Mouse (Mus musculus): ENCODE data around the gene Anxa2. TPM values are rescaled to one million over a fixed set of nuclear protein-coding genes. Genes with fewer than 3 reads are reported as not detected.

Gene Anxa2
- total RNA-seq, 4 experiments from 2014 or later: 12.3 to 16.1 (median 14.6) TPM

DNA sequence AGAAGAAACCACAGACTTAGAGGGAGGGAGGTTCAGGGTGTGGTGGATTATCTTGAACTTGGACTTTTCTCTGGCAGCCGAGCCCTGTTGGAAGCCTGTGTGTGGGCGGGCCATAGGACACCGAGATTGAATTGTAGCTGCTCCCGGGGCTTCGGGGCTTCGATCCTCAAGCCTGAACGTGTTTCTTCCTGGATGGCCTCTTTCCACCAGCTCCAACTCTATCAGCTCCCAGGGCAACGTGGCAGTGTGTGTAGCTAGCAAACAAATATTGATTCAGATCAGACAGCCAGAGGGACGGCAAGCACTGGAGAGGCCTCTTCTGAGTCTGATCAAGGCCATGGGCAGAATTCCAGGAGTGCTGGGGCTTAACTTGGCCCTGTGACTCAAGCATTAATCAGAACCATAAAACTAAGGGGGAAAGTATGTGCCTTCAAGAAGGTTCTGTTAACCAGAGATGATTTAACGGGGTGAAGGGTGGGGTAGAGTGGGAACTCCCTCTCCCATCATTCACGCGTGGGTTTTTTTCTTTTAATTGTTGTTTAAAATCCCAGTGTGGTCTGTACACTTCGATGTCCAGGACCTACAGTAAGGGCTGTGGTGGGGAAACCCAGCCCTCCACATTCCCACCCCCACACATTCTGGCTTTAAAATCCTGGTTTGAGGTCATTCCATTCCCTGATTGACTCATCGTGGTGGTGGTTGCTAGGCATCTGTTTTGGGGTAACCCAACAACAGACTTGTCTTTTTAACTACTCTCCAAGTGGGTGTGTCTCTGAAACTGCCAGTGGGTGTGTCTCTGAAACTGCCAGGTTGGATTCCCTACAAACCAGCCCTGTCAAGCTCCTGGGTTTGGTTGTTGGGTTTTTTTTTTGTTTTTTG lies 4.6 kb downstream of the Anxa2 start:
- DNase-seq (ENCODE audit: low spot score in 2 of 2): no peak

DNA sequence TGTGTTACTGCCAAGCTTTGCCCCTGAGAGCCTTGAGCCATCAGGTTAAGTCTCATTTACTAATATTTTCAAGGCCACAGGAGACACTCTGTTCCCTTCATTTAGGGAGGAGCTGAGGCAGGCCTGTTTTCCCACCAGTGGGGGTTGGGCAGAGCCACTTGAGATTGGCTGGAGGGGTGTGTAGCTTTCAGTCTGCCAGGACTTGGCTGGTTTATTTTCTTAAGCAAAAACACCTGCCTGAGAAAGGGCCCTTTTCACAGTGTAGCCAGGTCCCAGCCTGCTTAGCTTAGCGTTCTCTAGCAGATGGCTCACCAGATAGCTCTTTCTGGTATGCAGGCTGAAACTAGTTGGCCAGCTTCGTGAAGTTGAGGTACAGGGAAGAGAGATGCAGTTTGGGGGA lies 5.6 kb downstream of the Anxa2 start:
- DNase-seq (ENCODE audit: low spot score in 2 of 2): no peak

DNA sequence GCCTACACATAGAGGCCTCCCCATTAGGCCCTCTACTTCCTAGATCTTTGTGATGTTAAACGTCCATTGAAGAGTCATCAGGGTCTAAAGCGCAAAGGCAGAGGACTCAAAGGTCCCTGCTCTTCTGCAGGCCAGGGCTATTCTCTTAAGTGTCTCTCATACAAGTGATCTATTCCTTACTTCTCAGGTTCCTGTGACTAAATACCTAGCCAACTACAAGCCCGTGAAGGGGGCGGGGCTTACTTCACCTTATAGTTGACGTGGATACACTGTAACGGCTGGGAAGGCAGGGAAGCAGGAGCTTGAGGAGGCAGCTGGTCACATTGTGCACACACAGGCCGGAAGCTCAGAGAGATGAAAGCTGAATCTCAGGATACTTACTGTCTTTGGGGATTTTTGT lies 6.5 kb downstream of the Anxa2 start:
- no peak for DNase-seq (ENCODE audit: low spot score in 2 of 2)

- no peak for DNase-seq (ENCODE audit: low spot score in 2 of 2)
These were observed 9.6 kb downstream of the Anxa2 start for GRCm38 (mm10) chr9:69463046-69463445.

- no peak for DNase-seq (ENCODE audit: low spot score in 2 of 2)
These were observed 10.8 kb downstream of the Anxa2 start for GRCm38 (mm10) chr9:69464109-69464756.

- DNase-seq (ENCODE audit: low spot score in 2 of 2): no peak
These were observed 12.7 kb downstream of the Anxa2 start for GRCm38 (mm10) chr9:69466098-69466497.

DNA sequence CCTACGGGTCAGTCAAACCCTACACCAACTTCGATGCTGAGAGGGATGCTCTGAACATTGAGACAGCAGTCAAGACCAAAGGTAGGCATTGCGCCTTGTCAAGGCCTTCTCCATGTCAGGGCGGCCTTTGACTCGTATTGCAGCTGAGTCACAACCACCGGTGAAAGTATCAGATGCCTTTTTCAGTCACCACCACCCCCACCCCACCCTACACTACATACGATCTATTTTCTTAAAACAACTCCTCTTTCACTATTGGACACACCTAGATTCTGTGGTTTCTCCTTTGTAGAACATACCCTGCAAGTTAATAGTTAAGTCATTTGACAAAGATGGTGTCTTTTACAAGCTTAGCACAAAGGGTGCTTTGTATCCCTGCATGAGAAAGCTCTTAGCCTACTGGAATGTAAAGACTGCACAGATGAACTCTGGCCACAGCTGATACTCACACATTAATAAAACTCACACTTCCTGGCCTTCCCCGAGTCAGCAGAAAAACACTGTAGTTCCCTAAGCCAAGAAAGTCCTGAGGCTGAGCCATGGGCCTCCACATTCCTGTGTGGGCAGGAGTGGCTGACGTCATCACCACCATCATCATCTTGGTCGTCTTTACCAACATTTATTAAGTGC lies 14.0 kb downstream of the Anxa2 start:
- no peak for DNase-seq (ENCODE audit: low spot score in 2 of 2)

DNA sequence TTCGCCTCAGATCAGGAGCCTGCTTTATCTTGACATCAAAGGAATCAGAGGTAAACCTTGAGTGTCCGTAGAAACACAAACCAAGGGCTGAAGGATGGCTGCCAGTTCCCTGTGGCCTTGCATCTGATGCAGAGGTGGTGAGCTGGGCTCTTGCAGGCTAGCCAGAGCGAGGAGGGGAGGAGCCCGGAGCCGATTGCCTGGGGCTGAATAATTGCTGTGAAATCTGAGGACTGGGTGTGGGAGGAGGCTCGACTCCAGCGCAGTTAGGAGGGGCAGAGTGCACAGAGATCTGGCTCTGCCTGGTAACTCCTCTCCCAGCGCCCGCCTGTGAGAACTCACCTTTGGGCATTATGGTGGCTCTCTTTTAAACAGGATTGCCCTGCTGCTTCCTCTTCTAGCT lies 15.6 kb downstream of the Anxa2 start:
- no peak for DNase-seq (ENCODE audit: low spot score in 2 of 2)

GRCm38 (mm10) chr9:69470362-69470761 lies 16.9 kb downstream of the Anxa2 start:
- DNase-seq (ENCODE audit: low spot score in 2 of 2): no peak

DNA sequence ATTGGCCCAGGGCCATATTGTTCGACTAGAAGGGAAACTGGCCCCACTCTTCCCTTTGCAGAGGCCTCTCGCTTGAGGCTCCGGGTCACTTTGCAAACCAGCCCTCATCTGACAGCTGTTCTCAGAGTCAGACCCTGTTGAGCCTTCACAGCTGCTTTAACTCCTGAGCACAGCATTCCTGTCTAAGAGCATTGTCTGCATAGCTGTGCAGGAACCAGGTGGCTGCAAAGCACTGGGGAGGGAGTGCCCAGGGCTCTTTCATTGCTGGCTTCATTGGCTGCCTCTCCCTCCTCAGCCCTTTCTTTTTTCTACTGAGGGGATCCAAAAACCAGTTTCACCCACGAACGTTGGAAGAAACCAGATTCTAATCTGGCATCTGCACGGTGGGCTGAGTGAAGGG lies 17.5 kb downstream of the Anxa2 start:
- DNase-seq (ENCODE audit: low spot score in 2 of 2): no peak

GRCm38 (mm10) chr9:69472724-69473123 lies 19.3 kb downstream of the Anxa2 start:
- no peak for DNase-seq (ENCODE audit: low spot score in 2 of 2)

GRCm38 (mm10) chr9:69475873-69476272 lies 22.5 kb downstream of the Anxa2 start:
- DNase-seq (ENCODE audit: low spot score in 2 of 2): no peak

- DNase-seq (ENCODE audit: low spot score in 2 of 2): no peak
These were observed 23.9 kb downstream of the Anxa2 start for GRCm38 (mm10) chr9:69477195-69477823.

DNA sequence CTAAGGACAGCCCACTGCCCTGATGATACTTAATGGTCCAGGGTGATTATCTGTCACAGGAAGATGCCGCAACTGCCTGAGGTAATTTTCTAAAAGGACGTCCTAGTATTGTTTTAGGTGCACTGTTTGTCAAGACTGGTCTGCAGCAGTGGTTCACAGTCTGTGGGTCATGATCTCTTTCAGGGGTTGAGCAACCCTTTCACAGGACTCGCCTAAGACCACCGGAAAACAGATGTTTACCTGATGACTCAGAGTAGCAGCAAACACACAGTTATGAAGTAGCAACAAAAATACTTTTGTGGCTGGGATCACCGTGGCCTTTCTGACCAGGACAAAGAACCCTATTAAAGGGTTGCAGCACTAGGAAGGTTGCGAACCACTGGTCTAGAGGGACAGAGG lies 24.4 kb downstream of the Anxa2 start:
- no peak for DNase-seq (ENCODE audit: low spot score in 2 of 2)

- DNase-seq (ENCODE audit: low spot score in 2 of 2): peak; percentile 38 to 71
These were observed 26.9 kb downstream of the Anxa2 start for GRCm38 (mm10) chr9:69480344-69480743.

DNA sequence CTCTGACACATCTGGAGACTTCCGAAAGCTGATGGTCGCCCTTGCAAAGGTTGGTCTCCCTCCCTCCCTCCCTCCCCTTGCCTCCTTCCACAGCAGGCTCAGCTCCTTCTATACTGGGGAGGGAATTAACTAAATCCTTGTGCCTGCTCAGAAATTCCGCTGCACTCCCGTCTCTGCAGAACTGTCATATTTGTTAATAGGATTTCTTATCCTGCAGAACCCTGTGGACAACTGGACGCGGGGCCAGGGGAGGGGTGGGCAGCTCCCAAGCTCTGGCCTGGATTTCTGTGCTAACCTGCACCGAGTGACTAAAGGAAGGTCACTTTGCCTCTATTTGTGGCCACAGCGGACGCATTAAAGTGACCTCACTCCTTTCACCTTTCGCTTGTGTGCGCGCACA lies 30.4 kb downstream of the Anxa2 start:
- no peak for DNase-seq (ENCODE audit: low spot score in 2 of 2)

- no peak for DNase-seq (ENCODE audit: low spot score in 2 of 2)
These were observed 32.7 kb downstream of the Anxa2 start for GRCm38 (mm10) chr9:69486140-69486539.

DNA sequence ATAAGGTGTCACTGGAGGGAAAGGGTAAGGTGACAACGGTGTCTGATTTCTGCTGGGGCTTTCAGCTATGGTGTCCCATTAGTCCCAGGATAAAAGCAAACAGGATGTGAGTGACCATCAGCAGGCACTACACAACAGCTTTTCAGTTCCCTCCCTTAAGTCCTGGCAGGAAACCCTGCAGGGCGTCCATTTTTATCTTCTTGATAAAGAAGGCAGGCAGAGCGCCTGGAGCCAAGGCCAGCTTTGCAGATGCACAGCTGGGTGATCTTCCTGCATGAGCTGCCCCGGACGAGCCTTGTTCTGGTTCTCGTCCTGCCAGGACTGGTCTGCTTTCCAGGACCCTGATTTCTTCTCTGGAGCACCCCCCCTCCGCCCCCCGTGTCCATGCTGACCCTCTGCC lies 35.1 kb downstream of the Anxa2 start:
- no peak for DNase-seq (ENCODE audit: low spot score in 2 of 2)

DNA sequence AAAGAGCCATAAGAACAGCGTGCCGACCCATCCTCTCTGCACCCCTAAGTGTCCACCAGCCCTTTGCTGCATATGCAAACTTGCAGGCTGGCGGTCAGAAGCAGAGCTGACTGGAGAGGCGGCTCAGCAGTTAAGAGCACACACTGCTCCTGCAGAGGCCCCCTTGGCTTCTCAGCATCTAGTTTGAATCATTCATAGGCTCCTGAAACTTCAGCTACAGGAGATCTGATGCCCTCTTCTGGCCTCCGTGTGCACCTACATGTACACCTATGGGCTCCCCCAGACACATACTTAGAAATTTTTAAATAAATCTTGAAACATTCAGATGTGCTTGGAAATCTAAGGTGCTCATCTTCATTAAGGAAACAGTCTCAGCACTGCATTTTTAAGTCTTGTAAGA lies 35.6 kb downstream of the Anxa2 start:
- DNase-seq (ENCODE audit: low spot score in 2 of 2): no peak

DNA sequence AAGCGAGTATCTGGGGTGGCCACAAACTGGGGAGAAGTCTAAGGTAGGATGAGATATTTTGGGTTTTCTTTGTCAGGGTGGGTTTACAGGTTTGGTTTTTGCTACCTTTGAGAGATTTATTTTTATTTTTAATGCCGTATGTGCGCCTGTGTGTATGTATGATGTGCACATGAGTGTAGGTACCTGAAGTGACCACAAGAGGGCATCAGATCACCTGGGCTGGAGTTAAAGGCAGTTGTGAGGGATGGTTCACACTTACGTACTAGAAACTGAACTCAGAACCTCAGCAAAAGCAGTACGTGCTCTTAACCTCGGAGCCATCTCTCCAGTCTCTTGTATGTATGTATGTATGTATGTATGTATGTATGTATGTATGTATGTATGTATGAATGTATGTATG lies 39.4 kb downstream of the Anxa2 start:
- DNase-seq (ENCODE audit: low spot score in 2 of 2): no peak

- peak; percentile 22 to 76 for DNase-seq (ENCODE audit: low spot score in 2 of 2)
These were observed 49.1 kb downstream of the Anxa2 start for GRCm38 (mm10) chr9:69502504-69502903.

DNA sequence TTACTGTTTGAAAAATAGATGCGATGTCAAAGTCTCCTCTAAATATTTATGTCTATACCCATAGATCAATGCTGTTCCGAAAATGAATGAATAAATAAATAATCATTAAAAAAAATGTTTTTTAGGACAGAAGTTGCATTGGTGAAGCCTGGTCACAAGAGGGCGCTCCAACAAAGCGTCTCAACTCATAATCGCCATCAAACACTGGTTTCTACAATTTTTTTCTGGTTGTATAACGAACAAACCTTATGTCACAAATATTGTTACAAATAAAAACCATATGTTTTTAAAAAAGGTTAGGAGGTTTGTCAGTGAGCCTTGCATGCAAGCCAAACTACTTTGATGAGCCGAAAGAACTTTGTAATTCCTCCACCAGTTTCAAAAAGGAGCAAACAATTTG lies 52.2 kb downstream of the Anxa2 start:
- no peak for DNase-seq (ENCODE audit: low spot score in 2 of 2)
